Mouse (Mus musculus) MN1 (cell line): ENCODE data around the gene Tamm41.

Source experiments
- DNase-seq: peaks from one replicate; pipeline ENCODE4 v3.0.0-alpha.2; 2016; ENCODE audit warnings: low spot score

Tamm41 gene

GRCm38 (mm10) chr6:114974331-114974730 lies 63.3 kb downstream of the Tamm41 start:
- DNase-seq: no peak

DNA sequence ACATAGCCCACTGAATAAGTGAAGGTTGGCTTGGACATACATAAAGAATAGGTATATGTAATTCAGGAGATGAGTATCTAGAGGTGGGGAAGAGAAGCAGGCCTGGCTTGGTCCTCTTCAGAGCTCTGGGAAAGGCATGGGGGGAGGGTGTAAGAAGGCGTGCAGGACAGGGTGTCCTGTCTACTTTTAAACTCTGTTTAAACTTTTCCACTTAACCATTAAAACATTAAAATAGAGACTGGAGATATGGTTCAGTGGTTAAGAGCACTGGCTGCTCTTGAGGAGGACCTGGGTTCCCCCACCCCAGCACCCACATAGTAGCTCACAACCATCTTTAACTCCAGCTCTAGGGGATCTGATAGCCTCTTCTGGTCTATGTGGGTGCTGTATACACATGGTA lies 64.7 kb downstream of the Tamm41 start:
- no peak for DNase-seq

DNA sequence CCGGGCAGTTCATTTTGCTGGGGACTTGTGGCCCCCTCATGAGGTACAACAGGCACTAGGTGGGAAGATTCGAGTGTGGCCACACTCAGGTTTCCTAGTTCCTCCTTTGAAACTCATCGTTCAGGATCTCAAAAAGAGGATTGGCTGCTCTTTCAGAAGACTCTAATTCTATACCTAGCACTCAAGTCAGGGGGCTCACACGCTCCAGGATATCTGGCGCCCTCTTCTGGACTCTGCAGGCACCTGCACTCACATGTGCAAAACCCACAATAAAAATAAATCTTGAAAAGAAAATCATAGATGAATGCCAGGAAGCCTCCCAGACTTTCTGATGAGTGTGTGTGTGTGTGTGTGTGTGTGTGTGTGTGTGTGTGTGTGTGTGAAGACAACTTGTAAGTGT lies 66.8 kb downstream of the Tamm41 start:
- peak; percentile 39 for DNase-seq

DNA sequence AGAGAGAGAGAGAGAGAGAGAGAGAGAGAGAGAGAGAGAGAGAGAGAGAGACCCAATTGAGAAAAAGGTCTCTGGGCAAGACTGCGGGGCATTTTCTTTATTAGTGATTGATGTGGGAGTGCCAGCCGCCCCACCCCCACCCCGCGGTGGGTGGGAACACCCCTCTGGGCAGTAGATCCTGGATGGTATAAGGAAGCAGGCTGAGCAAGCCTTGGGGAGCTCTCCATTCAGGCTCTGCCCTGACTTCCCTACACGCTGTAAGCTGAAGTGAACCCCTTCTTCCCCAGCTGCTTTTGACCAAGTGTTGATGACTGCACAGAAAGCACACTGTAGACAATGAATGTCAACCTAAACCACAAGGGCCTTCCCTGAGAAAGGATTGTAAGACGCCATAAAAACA lies 67.3 kb downstream of the Tamm41 start:
- DNase-seq: peak; percentile 40

DNA sequence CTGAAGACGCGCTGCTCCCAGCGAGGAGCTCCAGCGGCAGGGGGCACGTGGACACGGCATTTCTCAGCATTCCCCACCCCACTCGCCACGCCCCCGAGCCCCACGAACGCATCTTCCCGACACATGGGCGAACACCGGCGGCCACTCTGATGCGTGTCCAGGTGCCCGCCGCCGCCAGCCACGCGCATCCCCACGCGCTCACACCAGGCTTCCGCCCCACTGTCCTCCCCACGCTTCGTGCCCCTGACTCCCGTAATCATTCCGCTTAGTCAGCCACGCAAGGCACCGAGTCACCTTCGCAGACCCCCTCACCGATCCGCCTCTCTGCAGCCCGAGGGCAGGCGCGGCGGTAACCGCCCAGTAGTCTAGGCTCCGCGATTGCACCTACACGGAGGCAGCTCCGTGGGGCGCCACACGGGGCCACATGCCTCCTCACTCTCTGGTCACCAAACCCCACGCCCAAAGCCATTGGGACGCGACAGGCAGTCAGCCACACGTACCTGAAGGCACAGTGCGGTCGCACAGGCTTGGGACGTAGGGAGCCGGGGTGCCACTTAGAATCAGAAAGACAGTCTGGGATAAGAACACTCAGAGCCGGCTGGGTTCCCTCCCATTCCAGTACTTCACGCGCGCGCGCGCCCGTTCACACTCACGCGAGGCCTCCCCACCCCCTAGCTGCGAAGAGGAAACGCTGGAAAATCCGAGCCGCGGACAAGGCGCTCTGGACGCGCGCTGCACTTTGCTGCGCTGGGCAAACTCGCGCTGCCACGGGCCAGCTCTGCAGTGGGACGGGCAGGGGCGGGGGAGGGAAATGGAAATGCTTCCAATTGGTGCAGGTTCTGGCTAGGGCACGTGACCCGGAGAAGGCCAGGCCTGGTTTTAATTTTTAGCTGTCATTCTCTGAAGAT lies 68.2 kb downstream of the Tamm41 start, which contains the start of gene Vgll4:
Gene Vgll4, minus strand, starts transcription at position 782 of the 908 bp plus-strand sequence.
- peak; percentile 89 for DNase-seq

GRCm38 (mm10) chr6:114968361-114969212 lies 69.1 kb downstream of the Tamm41 start:
- peak; percentile 86 for DNase-seq

- DNase-seq: no peak
These were observed 70.1 kb downstream of the Tamm41 start for GRCm38 (mm10) chr6:114967623-114968022.

GRCm38 (mm10) chr6:114966396-114967154 lies 71.1 kb downstream of the Tamm41 start:
- no peak for DNase-seq

GRCm38 (mm10) chr6:114965802-114966201 lies 71.9 kb downstream of the Tamm41 start:
- DNase-seq: no peak

DNA sequence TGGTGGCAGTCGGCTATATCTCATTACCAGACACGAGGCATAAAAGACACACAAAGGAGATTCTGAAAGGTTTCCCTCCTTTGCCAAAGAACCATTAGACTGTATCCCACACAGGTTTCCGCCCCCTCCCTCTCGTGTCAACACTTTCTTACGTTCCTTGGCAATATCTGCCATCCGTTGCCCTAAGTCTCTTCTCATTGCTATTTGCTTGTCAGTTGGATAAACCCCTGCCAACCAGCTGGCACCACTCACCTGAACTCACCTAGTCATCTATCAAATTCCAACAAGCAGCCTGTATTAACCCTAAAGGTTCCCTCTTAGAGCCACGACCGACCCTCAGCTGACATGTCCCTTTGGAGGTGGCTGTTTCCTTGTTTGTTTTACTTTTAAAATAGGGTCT lies 72.3 kb downstream of the Tamm41 start:
- no peak for DNase-seq

DNA sequence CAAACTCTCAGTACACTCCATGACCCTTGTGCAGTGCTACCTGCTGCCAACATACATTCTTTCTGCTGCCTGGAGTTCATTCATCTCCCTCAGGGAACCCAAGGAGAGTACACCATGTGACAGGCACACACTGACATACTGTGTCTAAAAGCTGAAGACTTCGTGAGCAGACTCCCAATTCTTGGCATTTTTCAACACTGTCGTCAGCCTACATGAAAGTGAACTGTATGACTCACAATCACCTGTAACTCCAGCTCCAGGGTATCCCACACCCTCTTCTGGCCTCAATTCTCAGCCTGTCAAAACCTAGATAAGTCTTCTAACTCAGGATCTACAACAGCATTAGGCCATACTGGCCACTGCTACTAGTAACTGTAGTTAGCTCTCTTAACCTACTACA lies 73.4 kb downstream of the Tamm41 start:
- DNase-seq: no peak

GRCm38 (mm10) chr6:114963636-114964035 lies 74.0 kb downstream of the Tamm41 start:
- DNase-seq: no peak

DNA sequence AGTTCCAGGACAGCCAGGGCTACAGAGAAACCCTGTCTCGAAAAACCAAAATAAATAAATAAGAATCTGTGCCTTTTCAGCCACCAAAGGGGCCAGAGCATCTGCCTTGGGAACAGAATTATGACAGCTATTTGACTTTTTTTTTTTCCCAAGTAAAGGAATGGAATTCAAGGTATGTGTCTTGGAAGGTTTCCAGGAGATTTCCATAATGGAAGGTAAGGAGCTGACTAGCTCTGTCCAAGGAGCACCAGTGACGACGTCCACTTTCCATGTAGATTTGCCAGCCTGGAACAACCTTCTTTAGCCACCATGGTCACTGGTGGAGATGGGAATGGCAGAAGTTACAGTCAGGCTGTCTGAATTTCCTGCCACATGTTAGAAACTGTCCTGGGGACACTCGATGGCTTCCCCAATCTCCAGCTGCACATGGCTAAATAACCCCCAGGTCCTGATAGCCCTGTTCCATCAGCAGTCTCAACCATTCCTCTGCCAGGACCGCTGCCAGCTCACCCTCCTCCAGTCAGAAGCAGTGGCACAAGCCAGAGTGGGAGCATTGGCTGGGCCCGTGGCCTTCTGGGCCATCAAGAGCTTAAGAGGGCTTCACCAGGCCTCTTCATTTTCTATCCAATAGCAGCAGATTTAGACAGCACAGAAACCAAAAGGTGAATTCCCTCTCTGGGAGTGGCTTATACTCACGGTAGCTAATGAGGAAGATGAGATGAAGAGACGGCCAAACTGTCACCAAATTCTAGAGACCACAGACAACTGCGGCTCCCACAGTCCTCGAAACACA lies 76.2 kb downstream of the Tamm41 start:
- no peak for DNase-seq

- DNase-seq: no peak
These were observed 78.7 kb downstream of the Tamm41 start for GRCm38 (mm10) chr6:114959012-114959398.

- no peak for DNase-seq
These were observed 79.2 kb downstream of the Tamm41 start for GRCm38 (mm10) chr6:114958249-114959011.

- DNase-seq: no peak
These were observed 79.9 kb downstream of the Tamm41 start for GRCm38 (mm10) chr6:114957756-114958155.

DNA sequence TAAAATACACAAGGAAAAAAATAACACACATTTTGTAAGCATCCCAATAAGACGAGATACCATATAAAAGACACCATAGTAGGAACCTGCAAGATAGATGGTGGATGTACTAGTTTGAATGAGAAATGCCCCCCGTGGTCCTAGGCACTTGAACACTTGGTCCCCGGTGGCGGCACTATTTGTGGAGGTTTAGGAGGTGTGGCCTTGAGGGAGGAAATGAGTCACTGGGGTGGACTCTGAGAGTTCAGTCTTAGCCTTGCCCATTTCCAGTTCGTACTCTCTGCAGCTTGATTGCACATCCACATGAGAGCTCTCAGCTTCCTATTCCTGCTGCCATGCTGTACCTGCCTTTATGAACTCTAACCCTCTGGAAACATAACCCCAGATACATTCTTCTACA lies 83.2 kb downstream of the Tamm41 start:
- no peak for DNase-seq
